In genomic region chr2:51610305-51610704, GRCm38 (mm10) we compare ENCODE assay signal across 14 mouse cellular contexts. TPM values are rescaled to one million over a fixed set of nuclear protein-coding genes. Genes with fewer than 3 reads are reported as not detected.
DNase-seq lines count a peak whose midpoint lies in the region; ATAC-seq lines count a peak whose summit lies in the region.
"Had no signal": no experiment of that assay in that cellular context is flagged by ENCODE, and none has a peak within 500 bp of the region (broad histone marks: within the 10 kb centered on the region; RNA-seq: fewer than 3 reads in every experiment).

No protein-coding gene starts in this region.

- H3K36me3 ChIP-seq in neural tube, embryonic 12.5 days: no peaks in the 10 kb centered on the region
- no peaks in the 10 kb centered on the region for H3K36me3 ChIP-seq in midbrain, embryonic 12.5 days

- H3K27me3 ChIP-seq in neural tube, embryonic 12.5 days (replicated peaks): no peaks in the 10 kb centered on the region
- H3K27me3 ChIP-seq in midbrain, embryonic 12.5 days: no peaks in the 10 kb centered on the region

- 23% methylated on average over 10 of the region's 10 CpGs for WGBS in neural tube, embryonic 12.5 days
- WGBS in midbrain, embryonic 12.5 days: 18% methylated on average over 10 of the region's 10 CpGs

- H3K9ac ChIP-seq in neural tube, embryonic 12.5 days: no peak overlapping the region
- H3K9ac ChIP-seq in midbrain, embryonic 12.5 days (replicated peaks): no peak overlapping the region

- ATAC-seq in neural tube, embryonic 12.5 days (ENCODE audit: low FRiP score, low read depth): no peak
- ATAC-seq in midbrain, embryonic 12.5 days (ENCODE audit: low FRiP score, low read depth): 0 out of 2 replicates have a peak, but pooled peaks have one; percentile 44

- no peaks in the 10 kb centered on the region for H3K9me3 ChIP-seq in neural tube, embryonic 12.5 days
- no peaks in the 10 kb centered on the region for H3K9me3 ChIP-seq in midbrain, embryonic 12.5 days

- no peak overlapping the region for H3K4me3 ChIP-seq in neural tube, embryonic 12.5 days
- no peak overlapping the region for H3K4me3 ChIP-seq in midbrain, embryonic 12.5 days

- H3K4me1 ChIP-seq in neural tube, embryonic 12.5 days: peaks cover 14% of the 10 kb centered on the region
- peaks cover 17% of the 10 kb centered on the region for H3K4me1 ChIP-seq in midbrain, embryonic 12.5 days

- H3K27ac ChIP-seq in neural tube, embryonic 12.5 days: 0 out of 2 replicates have a peak overlapping the region, but pooled peaks have one; percentile 3
- H3K27ac ChIP-seq in midbrain, embryonic 12.5 days (replicated peaks): peak overlapping the region; percentile 56

- DNase-seq in cerebellum, postnatal 14 days: peak; percentile 41 to 53
- no peak for DNase-seq in cerebellum, adult 11-12 months
- DNase-seq in neural tube, embryonic 10.5 days (ENCODE audit: extremely low spot score, low spot score): no peak
- DNase-seq in gastrocnemius, postnatal 4 days (ENCODE audit: low spot score in 2 of 2): no peak
- no peak for DNase-seq in gastrocnemius, postnatal 14 days
- DNase-seq in urinary bladder, postnatal 14 days (ENCODE audit: low spot score): no peak
- DNase-seq: cerebellum, postnatal 36 days; lung, adult 18-20 months had no signal

- peak overlapping the region; percentile 39 for H3K4me2 ChIP-seq in neural tube, embryonic 12.5 days (replicated peaks)
- peak overlapping the region; percentile 43 for H3K4me2 ChIP-seq in midbrain, embryonic 12.5 days (replicated peaks)

- intact Hi-C loops in gastrocnemius, postnatal 14 days (cut with DNase I; ENCODE audit: low total_unique reads): no loop called here

RNA-seq across cellular contexts. Expression of gene Tas2r134, which starts 17.0 kb away (rescaled TPM):
- polyA plus RNA-seq in neural tube, embryonic 12.5 days (2016; fragmentation: Nextera tagmentation; extraction: Ambion mirVana): not detected in 2 replicates
- polyA plus RNA-seq in midbrain, embryonic 12.5 days (2016; fragmentation: Nextera tagmentation; extraction: Ambion mirVana): not detected in 2 replicates
- not detected for total RNA-seq in gastrocnemius, postnatal 4 days (2021)
- total RNA-seq in gastrocnemius, postnatal 14 days (2021): not detected
- total RNA-seq: adrenal gland, postnatal 4 days; heart, postnatal 10 days; layer of hippocampus, adult 18-20 months had no signal
- polyA plus RNA-seq: neural tube, embryonic 11.5 days had no signal

Comparison
In these comparisons a context has a peak if more than half of its experiments do, and no peak if none do; other contexts are left out.
1. DNase-seq: peak in cerebellum, postnatal 14 days (2 of 2); none in cerebellum, adult 11-12 months (single experiment), neural tube, embryonic 10.5 days (single experiment), gastrocnemius, postnatal 4 days (0 of 2), gastrocnemius, postnatal 14 days (single experiment) and urinary bladder, postnatal 14 days (single experiment).